Mouse (Mus musculus) megakaryocyte-erythroid progenitor cell, adult 5-6 weeks (primary cell): ENCODE data around the gene Gm28051. TPM values are rescaled to one million over a fixed set of nuclear protein-coding genes. Genes with fewer than 3 reads are reported as not detected.

Source experiments
- ATAC-seq: replicated peaks from 2 replicates; pipeline ENCODE4 v1.8.0; 2016; ENCODE audit warnings: mild to moderate bottlenecking, inconsistent platforms; ENCODE audit not compliant: severe bottlenecking, poor library complexity, low FRiP score, low TSS enrichment
- total RNA-seq, 2 experiments: library from RNA; stranded (forward) in 1 of 2; stranded (reverse) in 1 of 2; fragments of 200-1000, 215-1000 nt in 1 of 2; fragments of >200 nt in 1 of 2; fragmentation: Nextera tagmentation in 1 of 2; gene quantifications; 2 replicates each; pipeline ENCODE4 v1.2.3; 2014 to 2017

Gm28051 gene
- total RNA-seq, 2 experiments from 2014 or later, result not detected

DNA sequence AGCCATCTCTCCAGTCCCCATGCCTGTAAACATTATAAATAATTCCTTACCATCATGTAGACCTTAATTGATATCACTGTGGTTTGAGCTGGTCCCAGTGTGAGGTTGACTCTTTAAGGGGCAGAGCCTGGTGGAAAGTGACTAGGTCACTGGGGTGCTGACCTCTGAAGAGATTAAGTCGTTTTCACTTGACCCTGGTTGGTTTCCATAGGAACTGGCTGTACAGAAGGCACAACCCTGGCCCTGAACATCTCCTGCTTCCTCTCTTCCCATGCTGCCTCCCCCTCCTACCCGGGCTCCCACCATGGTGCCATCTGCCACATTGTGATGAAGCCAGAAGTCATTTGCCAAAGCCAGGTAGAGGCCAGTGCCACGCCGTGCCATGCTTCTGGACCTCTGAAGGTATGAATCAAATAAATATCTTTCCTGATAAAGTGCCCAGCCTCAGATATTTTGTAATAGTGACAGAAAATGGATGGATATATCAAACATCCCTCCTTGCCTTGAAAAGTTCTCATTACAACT, 46.7 kb downstream of the Gm28051 start:
- ATAC-seq, result no peak

DNA sequence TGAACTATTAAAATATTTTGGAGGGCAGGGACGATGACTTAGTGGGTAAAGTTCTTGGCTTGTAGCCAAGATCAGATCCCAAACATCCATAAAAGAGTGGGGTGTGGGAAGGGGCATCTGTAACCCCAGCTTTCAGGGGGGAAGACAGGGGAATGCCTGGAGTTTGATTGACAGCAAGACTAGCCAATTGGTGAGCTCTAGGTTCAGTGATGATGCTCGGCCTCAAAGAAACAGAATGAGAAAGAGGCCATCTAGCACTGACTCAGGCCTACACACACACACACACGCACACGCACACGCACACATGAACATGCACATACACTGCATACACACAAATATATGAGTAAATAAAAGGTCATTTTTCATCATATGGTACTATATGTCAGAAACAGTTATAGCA, 47.7 kb downstream of the Gm28051 start:
- ATAC-seq, result no peak

GRCm38 (mm10) chr12:102708220-102708619, 49.3 kb downstream of the Gm28051 start:
- ATAC-seq, result no peak

DNA sequence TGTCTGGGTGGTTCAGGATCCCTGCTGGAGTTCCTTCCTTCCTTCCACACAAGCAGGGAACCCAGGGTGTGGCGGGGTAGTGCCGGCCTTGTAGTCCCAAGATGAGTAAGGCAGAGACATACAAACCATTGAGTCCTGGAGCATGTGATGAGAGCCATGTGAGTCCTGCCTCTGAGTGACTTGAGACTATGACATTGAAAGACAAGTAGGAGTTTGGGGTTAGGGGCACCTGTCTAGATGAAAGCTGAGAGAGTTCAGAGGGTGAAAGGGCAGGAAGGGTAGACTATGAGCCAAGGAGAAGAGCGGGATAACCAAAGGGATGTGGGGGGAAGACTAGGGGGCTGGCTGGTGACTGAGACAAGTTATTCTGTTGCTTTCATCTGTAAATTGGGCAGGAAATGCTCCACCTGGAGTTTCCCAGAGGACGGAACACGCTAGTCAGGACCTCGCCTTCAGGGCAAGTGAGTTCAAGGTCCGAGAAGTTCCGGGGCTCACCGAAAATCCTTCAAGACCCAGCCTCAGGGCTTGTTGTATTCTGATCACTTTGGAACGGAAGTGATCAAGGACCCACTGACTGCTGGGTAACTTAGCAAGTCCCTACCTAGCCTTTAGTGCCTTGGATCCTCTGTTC, 50.6 kb downstream of the Gm28051 start:
- ATAC-seq, result no peak

DNA sequence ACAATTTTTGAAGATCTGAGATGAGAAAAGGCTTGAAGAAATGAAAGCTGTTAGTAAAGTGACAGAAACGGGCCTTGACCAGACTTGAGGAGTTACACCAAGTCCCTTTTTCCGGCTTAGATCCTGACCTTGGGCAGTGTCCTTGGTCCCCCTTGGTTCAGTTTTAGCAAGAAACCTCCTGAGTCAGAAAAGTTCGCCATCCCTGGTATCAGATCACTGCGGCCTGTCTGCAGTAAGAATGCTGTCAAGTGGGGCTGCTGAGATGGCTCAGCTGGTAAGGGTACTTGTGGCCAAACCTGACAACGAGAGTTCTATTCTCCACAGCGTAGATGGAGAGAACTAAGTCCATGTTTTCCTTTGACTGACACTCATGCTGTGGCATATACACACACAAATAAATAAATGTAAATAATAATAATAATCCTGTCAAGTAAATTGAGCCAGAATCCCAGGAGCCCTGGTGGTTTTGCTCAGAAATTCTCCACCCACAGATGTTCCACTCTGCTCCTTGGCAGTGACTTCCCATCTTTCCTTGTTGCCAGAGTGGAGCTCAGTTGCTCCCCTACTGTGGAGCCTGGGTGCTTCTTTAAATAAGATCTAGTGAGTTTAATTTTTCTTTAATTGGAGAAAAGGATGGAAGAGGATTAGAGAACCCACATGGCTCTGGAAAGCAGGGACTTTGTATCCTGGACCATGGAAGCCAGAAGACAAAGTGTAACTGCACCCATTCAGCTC, 51.5 kb downstream of the Gm28051 start:
- ATAC-seq, result no peak

DNA sequence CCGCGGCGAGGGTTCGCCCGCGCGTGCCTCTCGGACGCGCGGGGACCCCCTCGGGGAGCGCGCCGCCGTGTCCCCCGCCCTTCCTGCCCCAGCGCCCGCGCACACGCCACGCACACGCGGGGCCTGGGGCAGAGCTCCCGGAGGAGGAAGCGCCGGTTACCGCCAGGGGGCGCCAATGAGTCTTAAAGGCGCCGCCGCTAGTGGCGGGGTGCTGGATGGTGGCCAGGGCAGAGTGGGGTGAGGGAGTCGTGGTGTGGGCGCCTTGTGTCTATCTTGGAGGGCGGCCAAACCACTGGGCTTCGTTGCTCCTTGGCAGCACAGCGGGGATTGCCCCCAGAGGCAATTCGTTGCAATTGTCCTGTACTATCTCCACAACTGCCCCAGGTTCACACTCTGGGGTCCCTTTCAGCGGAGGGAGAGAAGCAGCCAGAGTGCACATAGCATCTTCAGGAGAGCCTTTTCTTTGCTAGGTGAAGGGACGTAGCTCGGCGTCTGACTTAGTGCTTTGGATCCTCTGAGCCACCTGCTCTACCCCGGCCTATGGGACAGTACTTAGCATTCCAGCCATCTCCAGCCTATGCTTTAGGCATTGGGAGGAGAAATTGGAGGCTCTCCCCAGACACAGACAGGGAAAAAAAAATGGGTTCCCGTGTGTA, 52.2 kb downstream of the Gm28051 start:
- ATAC-seq, result peak; percentile 73

GRCm38 (mm10) chr12:102704457-102705198, 52.9 kb downstream of the Gm28051 start, which contains the start of gene Itpk1:
TSS of gene Itpk1 (minus strand) at chr12:102704930.
- ATAC-seq, result peak; percentile 27

GRCm38 (mm10) chr12:102703921-102704408, 53.6 kb downstream of the Gm28051 start:
- peak; percentile 11; the same call in 1 of the 2 replicates for ATAC-seq

DNA sequence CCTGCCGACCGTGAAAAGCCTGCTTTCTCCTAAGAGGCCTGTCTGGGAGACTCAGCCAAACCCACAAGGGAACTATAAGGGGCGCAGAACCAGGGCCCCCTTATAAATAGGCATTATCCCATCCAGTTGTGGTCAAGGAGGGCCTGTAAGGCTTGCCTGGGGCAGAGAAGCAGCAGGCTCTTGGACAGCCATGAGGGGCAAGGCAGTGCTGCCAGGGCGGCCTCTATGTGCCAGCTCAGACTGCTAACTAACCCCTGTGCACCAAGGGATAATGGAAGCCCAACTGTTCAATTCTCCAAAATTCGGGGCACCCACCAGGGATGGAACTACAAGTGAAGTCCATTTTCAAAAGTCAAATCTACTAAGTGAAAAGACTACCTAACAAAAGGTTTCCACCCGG, 54.1 kb downstream of the Gm28051 start:
- no peak for ATAC-seq

DNA sequence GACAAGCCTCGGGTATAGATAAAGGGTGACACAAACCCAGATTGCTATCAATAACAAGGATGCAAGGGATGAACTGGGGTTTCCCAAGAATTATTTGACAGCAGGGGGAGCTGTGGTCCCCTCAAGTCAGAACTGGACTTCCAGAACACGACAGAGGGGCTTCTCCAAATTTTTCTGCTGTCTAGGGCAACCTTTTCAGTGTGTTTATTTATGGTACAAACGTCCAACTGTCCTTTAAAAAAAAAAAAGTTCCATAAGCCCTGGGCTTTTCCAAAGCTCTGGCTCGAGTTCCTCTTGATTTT, 54.5 kb downstream of the Gm28051 start:
- ATAC-seq, result no peak

GRCm38 (mm10) chr12:102702356-102703110, 55.0 kb downstream of the Gm28051 start:
- peak; percentile 29 for ATAC-seq

DNA sequence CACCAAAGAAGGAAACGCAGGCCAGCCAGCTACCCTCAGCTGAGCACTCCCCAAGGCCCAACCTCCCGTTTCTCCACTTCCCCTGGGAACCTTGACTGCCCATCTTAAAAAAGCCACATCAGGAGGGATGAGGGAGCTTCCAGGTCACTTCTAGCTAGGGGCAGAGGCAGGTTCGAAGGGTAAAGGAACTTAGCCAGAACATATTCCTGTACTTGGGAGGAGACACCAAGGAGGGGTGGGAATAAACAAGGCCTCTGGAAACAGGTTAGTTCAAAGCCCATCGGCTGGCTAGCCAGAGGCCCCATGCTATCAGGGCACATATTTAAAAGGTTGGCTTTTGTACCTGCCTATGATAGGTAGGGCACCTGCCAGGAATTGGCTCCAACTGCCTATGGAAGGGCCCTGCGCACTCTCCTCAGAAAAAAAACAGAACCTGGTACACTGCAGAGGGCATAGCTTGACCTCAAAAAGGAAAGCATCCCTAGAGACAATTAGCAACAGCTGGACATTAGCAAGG, 55.8 kb downstream of the Gm28051 start:
- ATAC-seq, result no peak

GRCm38 (mm10) chr12:102700453-102700852, 57.1 kb downstream of the Gm28051 start:
- no peak for ATAC-seq

- no peak for ATAC-seq
These were observed 58.4 kb downstream of the Gm28051 start for GRCm38 (mm10) chr12:102699156-102699555.

- ATAC-seq, result 0 out of 2 replicates have a peak, but pooled peaks have one; percentile 28
These were observed 59.4 kb downstream of the Gm28051 start for GRCm38 (mm10) chr12:102698089-102698684.

- ATAC-seq, result no peak
These were observed 60.2 kb downstream of the Gm28051 start for GRCm38 (mm10) chr12:102697381-102697780.

- ATAC-seq, result no peak
These were observed 60.8 kb downstream of the Gm28051 start for GRCm38 (mm10) chr12:102696635-102697354.
